Mouse (Mus musculus) right cerebral cortex, postnatal 14 days (tissue): ENCODE data around the gene Eps8l3.
"Not testable (repeated sequence)": the region's sequence is repeated elsewhere in the genome, so short reads cannot be mapped to it uniquely, and the experiment has no call there.

ENCODE experiments used
- DNase-seq: peaks from one replicate; pipeline ENCODE4 v3.0.0; 2022

Eps8l3 gene

GRCm38 (mm10) chr3:107853232-107854181, 23.5 kb upstream of the Eps8l3 start:
- no peak for DNase-seq

DNA sequence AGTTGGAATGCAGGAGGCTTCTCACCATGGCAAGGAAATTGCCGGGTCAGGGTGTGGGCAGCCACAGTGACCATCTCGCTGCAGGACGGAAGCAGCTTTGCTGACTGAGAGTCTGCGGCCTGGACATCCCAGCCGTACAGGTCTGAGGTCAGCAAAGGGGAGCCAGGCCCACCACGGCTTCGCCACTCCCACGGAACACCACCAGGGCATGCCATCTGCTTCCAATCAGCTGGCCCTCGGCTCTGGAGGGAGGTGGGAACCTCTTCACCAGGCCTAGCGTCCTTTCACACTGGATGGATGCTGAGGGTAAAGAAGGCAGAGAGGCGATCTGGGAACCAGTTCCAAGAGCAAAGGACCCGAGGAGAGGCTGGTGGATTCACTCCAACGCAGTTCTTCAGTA, 21.7 kb upstream of the Eps8l3 start:
- no peak for DNase-seq

DNA sequence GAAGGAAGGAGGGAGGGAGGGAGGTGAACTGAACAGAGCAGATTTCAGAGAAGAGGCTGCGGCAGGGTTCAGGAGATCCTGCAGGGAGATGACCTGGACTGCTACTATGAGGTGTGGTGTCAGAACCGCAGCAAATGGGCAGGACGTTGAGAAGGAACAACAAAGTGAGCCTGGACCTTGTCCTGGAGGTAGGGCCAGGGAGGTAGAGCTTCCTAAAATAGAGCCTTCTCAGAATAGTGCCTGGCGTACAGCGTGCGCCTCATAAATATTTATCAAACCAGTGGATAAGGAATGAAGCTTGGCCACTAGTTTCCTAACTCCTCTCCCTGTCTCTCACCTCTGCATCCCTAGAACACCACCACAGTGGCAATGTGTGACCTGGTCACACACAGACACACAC, 19.4 kb upstream of the Eps8l3 start:
- DNase-seq = no peak

- not testable (repeated sequence) for DNase-seq
Measured at GRCm38 (mm10) chr3:107861483-107861882, 15.5 kb upstream of the Eps8l3 start.

DNA sequence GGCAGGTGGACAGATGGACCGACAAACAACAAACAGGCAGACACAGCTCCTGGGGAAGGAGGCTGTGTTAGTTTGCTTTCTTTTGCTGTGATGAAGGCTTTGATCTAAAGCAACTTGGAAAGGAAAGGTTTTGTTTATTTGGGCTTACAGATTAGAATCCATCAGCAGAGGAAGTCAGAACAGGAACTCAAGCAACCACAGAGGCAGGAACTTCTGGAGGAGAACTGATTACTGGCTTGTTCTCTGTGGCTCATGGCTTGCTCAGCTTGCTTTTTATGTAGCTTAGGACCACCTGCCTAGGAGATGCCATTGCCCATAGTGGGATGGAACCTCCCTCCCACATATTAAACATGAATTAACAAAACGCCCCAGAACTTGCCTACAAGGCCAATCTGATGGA, 14.6 kb upstream of the Eps8l3 start:
- no peak for DNase-seq

- no peak for DNase-seq
Measured at GRCm38 (mm10) chr3:107863471-107863870, 13.6 kb upstream of the Eps8l3 start.

- peak; percentile 85 for DNase-seq
Measured at GRCm38 (mm10) chr3:107863898-107864603, 13.0 kb upstream of the Eps8l3 start.

GRCm38 (mm10) chr3:107865364-107866091, 11.5 kb upstream of the Eps8l3 start:
- DNase-seq = no peak

GRCm38 (mm10) chr3:107867086-107867485, 9.9 kb upstream of the Eps8l3 start:
- peak; percentile 82 for DNase-seq

DNA sequence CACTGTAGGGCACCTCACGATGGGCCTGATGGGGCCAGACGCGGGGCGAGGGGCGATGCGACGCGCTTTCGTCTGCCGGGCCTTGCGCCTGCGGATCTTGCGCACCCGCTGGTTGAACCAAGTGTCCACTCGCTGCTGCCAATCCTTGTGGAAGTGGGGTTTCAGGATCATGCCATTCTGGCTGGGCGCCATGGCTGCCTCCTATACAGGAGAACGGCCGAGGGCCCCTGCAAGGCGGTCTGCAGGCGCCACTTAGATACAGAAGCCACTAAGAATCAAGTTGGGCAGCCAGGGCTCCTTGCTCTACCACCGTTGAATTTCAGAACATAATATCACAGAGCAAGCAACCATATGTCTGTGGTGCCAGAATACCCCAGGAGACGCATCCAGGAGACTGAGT, 8.6 kb upstream of the Eps8l3 start:
- DNase-seq = peak; percentile 42

GRCm38 (mm10) chr3:107869097-107869496, 7.9 kb upstream of the Eps8l3 start:
- no peak for DNase-seq

GRCm38 (mm10) chr3:107869925-107870324, 7.1 kb upstream of the Eps8l3 start:
- DNase-seq = no peak

DNA sequence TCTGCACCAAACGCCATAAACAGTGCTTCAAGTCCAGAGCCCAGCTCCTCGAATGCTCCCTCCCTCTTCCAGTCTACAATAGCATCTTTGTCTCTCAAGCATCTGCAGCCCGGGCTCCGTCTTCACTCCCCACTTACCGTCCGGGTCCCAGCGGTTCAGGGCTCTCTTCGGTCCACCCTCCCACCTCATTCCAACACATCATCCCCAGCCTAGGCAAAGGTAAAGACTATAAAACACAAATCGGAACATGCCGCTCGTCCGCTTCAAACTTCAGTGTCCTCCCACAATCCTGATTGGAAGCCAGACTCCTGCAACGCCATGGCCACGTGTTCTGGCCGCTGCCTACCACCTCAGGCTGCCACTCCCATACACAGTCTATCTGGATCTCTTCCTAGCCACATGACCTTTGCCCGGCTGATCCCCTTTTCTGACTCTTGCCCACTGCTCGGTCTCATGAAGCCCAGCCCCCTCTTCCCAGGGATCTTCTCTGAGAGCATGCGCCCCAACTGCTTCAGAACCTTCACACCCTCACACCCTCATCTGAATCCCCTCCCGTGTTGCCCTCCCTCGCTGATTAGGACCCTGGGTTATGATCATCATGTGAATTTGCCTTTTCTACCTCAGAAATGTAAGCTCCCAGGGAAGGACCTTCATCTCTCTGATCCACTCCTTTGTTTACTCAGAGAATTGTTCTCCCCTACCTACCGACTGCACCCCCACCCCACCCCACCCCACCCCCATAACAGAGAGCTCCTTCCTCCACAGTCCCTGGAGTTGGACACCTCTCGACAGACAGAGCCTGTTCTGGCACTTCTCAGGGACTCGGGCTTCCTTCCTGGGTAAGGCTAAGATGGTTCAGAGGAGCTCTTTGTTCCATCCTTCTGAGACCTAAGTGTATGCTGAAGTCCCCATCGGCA, 3.4 kb upstream of the Eps8l3 start:
- DNase-seq = no peak

- no peak for DNase-seq
Measured at GRCm38 (mm10) chr3:107875231-107875630, 1.8 kb upstream of the Eps8l3 start.

GRCm38 (mm10) chr3:107877747-107878736, 1.0 kb downstream of the Eps8l3 start:
- DNase-seq = no peak

DNA sequence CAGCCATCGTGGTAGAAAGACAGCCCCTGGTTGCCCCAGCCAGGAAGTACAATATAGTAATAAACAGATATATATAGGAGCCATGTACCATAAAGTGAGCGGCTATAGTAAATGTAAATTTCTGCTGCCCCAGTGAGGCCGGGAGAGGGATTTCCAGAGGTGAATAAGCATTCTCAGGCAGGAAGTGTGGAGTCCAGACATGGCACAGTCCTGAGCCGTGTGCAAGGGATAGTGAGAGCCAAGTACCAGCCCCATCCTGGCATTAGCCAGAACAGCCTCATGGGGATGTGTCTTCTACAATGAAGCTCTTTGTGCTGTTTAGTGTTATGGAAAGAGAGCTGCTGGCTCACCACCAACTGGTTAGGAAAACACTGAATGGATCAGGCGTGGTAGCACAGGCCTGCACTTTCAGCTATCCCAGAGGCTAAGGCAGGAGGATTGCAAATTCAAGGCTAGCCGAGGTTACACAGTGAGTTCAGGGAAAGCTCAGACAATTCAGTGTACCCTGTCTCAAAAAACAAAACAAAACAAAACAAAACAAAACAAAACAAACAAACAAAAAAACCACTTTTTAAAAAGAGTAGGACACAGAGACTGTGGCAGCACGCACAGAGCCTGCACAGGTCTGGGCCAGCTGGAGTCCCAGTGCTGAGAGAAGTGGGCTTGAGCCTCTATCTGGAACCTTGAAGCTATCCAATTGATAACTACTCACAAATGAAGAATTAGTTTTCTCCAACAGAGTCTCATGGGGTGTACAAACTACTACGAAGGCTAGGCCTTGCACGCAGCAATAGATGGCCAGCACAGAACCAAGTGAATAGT, 10.9 kb downstream of the Eps8l3 start:
- DNase-seq = peak; percentile 29

DNA sequence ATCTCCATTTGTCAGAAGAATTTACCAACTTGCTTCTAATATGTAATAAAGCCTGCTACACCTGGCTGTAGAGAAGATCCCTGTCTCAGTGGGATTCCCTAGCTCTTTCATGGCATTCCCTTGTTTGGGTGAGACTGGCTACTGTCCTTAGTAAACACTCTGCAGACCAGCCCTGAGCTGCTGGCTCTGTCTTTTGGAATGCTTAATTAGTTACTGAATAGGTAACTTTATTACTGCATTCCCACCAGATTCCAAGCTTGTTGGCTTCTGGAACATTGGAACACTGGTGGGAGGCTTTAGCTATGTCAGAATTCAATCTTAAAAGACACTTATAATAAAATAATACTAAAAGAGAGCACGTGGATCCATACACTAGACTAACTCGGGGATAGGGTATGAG, 12.2 kb downstream of the Eps8l3 start:
- DNase-seq = not testable (repeated sequence)

GRCm38 (mm10) chr3:107895194-107895719, 18.2 kb downstream of the Eps8l3 start:
- DNase-seq = no peak

- DNase-seq = peak; percentile 85
Measured at GRCm38 (mm10) chr3:107895720-107896569, 18.9 kb downstream of the Eps8l3 start, which contains the start of gene Gstm5. TSS of gene Gstm5 (plus strand) at chr3:107895821.
